ENCODE assay signal across 24 mouse cellular contexts in the genomic region with DNA sequence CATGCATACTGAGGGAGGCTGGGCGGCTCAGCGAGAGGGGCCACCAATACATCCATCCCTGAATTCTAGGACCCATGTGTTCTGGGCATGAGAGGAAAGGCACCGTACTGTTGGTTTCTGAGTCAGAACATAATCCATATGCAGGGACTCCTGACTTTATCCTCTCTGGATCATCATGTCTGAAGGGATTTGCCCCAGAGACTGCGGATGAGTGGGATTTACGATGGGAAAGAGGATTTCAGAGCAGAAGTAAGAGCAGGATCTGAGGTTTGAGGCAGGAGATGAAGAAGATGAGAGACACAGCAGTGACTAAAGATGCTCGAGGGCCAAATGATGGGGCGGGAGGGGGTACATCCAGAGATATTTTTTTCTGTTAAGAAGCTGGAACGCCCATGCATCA. TPM values are rescaled to one million over a fixed set of nuclear protein-coding genes. Genes with fewer than 3 reads are reported as not detected.
DNase-seq lines count a peak whose midpoint lies in the region; ATAC-seq and TF ChIP-seq lines count a peak whose summit lies in the region.
"Had no signal": no experiment of that assay in that cellular context is flagged by ENCODE, and none has a peak within 500 bp of the region (broad histone marks: within the 10 kb centered on the region; RNA-seq: fewer than 3 reads in every experiment).

No protein-coding gene starts in this region.

- peak overlapping the region; percentile 35 for H3K4me3 ChIP-seq in E14TG2a.4 (replicated peaks; ENCODE audit: low read length)
- H3K4me3 ChIP-seq in ES-Bruce4 (ENCODE audit: low read depth, low read length): no peak overlapping the region
- H3K4me3 ChIP-seq in MEL (ENCODE audit: control insufficient read depth in 1 of 2, insufficient read depth in 1 of 2, low read depth in 2 of 2, low read length in 2 of 2): peak overlapping the region; percentile 45 to 75
- H3K4me3 ChIP-seq in hindbrain, embryonic 11.5 days (ENCODE audit: low read depth, low read length): no peak overlapping the region
- H3K4me3 ChIP-seq: embryonic facial prominence, embryonic 10.5 days; embryonic facial prominence, embryonic 12.5 days; forebrain, embryonic 13.5 days; forebrain, embryonic 15.5 days had no signal

- H3K27me3 ChIP-seq in E14TG2a.4 (ENCODE audit: insufficient read depth, low read length) (no peaks in the 10 kb centered on the region), ES-Bruce4 (ENCODE audit: control insufficient read depth, insufficient read depth, low read length, poor library complexity, severe bottlenecking) (no peaks in the 10 kb centered on the region), MEL (ENCODE audit: control insufficient read depth in 1 of 2, insufficient read depth in 2 of 2, low read length in 2 of 2) (no peaks in the 10 kb centered on the region)
- H3K27me3 ChIP-seq in hindbrain, embryonic 11.5 days (ENCODE audit: control insufficient read depth, insufficient read depth, low read length): no peaks in the 10 kb centered on the region
- H3K27me3 ChIP-seq: embryonic facial prominence, embryonic 12.5 days; forebrain, embryonic 13.5 days; forebrain, embryonic 15.5 days had no signal

- H3K79me2 ChIP-seq in MEL (ENCODE audit: control insufficient read depth, insufficient read depth, low read length, poor library complexity): no peaks in the 10 kb centered on the region; the same call in 1 of the 2 replicates

- H3K9me3 ChIP-seq in E14TG2a.4 (ENCODE audit: low read length) (no peaks in the 10 kb centered on the region), ES-Bruce4 (replicated peaks; ENCODE audit: control insufficient read depth, insufficient read depth, low read length, poor library complexity, severe bottlenecking) (peaks cover 6% of the 10 kb centered on the region; the same call in 1 of the 2 replicates), MEL (replicated peaks; ENCODE audit: insufficient read depth, low read length) (no peaks in the 10 kb centered on the region)
- no peaks in the 10 kb centered on the region for H3K9me3 ChIP-seq in hindbrain, embryonic 11.5 days (ENCODE audit: control insufficient read depth, low read length)
- H3K9me3 ChIP-seq: forebrain, embryonic 15.5 days; G1E had no signal

- TF ChIP-seq EP300 in ES-Bruce4 (IDR thresholded peaks at IDR 0.05; ENCODE audit: insufficient read depth, low read depth, low read length) (no peak), MEL (IDR thresholded peaks at IDR 0.05; ENCODE audit: low read depth in 1 of 2, low read length in 2 of 2) (no peak)

- 0 out of 2 replicates have a peak overlapping the region, but pooled peaks have one; percentile 48 for H3K27ac ChIP-seq in ES-Bruce4 (ENCODE audit: insufficient read depth, low read length)
- H3K27ac ChIP-seq in MEL (ENCODE audit: control insufficient read depth, low read depth, low read length): peak overlapping the region; percentile 82
- no peak overlapping the region for H3K27ac ChIP-seq in hindbrain, embryonic 11.5 days (ENCODE audit: low read depth, low read length)
- H3K27ac ChIP-seq: embryonic facial prominence, embryonic 10.5 days; embryonic facial prominence, embryonic 12.5 days; forebrain, embryonic 13.5 days; forebrain, embryonic 15.5 days had no signal

- H3K4me1 ChIP-seq in E14TG2a.4 (replicated peaks; ENCODE audit: low read depth, low read length) (peaks cover 55% of the 10 kb centered on the region), ES-Bruce4 (ENCODE audit: control insufficient read depth, insufficient read depth, low read length) (peaks cover 9% of the 10 kb centered on the region), MEL (ENCODE audit: control insufficient read depth in 1 of 2, insufficient read depth in 2 of 2, low read length in 2 of 2) (peaks cover 5 to 21% of the 10 kb centered on the region in 2 experiments)
- H3K4me1 ChIP-seq in hindbrain, embryonic 11.5 days (replicated peaks; ENCODE audit: control insufficient read depth, insufficient read depth, low read length): no peaks in the 10 kb centered on the region
- H3K4me1 ChIP-seq: embryonic facial prominence, embryonic 10.5 days; embryonic facial prominence, embryonic 12.5 days; forebrain, embryonic 15.5 days had no signal

- TF ChIP-seq POLR2A in ES-Bruce4 (IDR thresholded peaks at IDR 0.05; ENCODE audit: insufficient read depth, low read length): no peak
- TF ChIP-seq POLR2A in MEL (IDR thresholded peaks at IDR 0.05; ENCODE audit: control insufficient read depth in 1 of 2, insufficient read depth in 1 of 2, low read depth in 1 of 2, low read length in 2 of 2, poor library complexity in 1 of 2): no peak

- TF ChIP-seq CTCF in E14TG2a.4 (conservative IDR thresholded peaks at IDR 0.05; ENCODE audit: low read length) (no peak), ES-Bruce4 (IDR thresholded peaks at IDR 0.05; ENCODE audit: low read depth, low read length) (no peak), MEL (IDR thresholded peaks at IDR 0.05 in 2 of 3, conservative IDR thresholded peaks at IDR 0.05 in 1 of 3; ENCODE audit: control insufficient read depth in 1 of 3, insufficient read depth in 1 of 3, low read depth in 2 of 3, low read length in 3 of 3, poor library complexity in 1 of 3, severe bottlenecking in 1 of 3) (no peak)

- DNase-seq in MEL (ENCODE audit: low read depth, low spot score): no peak
- DNase-seq in retina, postnatal 7 days (ENCODE audit: low read depth, low spot score): peak; percentile 54
- no peak for DNase-seq in layer of hippocampus, adult 9-10 months (ENCODE audit: low spot score)
- DNase-seq in layer of hippocampus, adult 11-12 months (ENCODE audit: low spot score): no peak
- DNase-seq in hindbrain, embryonic 11.5 days (ENCODE audit: low spot score): no peak
- DNase-seq: adrenal gland, adult 2 months; adrenal gland, postnatal 10 days; adrenal gland, postnatal 25 days; cerebellum, adult 11-12 months; cerebellum, adult 2 months; cerebellum, adult 9-10 months; cerebellum, postnatal 10 days; cerebellum, postnatal 25 days; forebrain, postnatal 0 days had no signal

- H3K9ac ChIP-seq in ES-Bruce4 (ENCODE audit: low read depth, poor library complexity, severe bottlenecking) (no peak overlapping the region), MEL (ENCODE audit: control insufficient read depth, low read depth, low read length, poor library complexity, severe bottlenecking) (peak overlapping the region; percentile 68)
- H3K9ac ChIP-seq in hindbrain, embryonic 11.5 days (ENCODE audit: low read depth, low read length): no peak overlapping the region
- H3K9ac ChIP-seq: embryonic facial prominence, embryonic 12.5 days; forebrain, embryonic 13.5 days; forebrain, embryonic 15.5 days; forebrain, postnatal 0 days had no signal

- no peak for TF ChIP-seq RAD21 in MEL (IDR thresholded peaks at IDR 0.05; ENCODE audit: low read depth, low read length)

- no peak overlapping the region for H3K4me2 ChIP-seq in hindbrain, embryonic 11.5 days (replicated peaks; ENCODE audit: low read depth, low read length)
- H3K4me2 ChIP-seq: embryonic facial prominence, embryonic 12.5 days; forebrain, embryonic 13.5 days; forebrain, embryonic 15.5 days had no signal

- no peak for ATAC-seq in hindbrain, embryonic 11.5 days (ENCODE audit: low FRiP score)
- ATAC-seq: forebrain, embryonic 13.5 days; forebrain, embryonic 15.5 days; forebrain, postnatal 0 days had no signal

- WGBS in hindbrain, embryonic 11.5 days: 88% methylated on average over 8 of the region's 8 CpGs

- no peaks in the 10 kb centered on the region for H3K36me3 ChIP-seq in E14TG2a.4 (ENCODE audit: insufficient read depth, low read length)
- H3K36me3 ChIP-seq in ES-Bruce4 (ENCODE audit: control insufficient read depth, insufficient read depth, low read length, poor library complexity, severe bottlenecking): no peaks in the 10 kb centered on the region
- H3K36me3 ChIP-seq in MEL (ENCODE audit: control insufficient read depth in 1 of 2, insufficient read depth in 2 of 2, low read length in 2 of 2): peaks cover 0 to 15% of the 10 kb centered on the region in 2 experiments; a peak in 2 of 4 replicates
- no peaks in the 10 kb centered on the region for H3K36me3 ChIP-seq in hindbrain, embryonic 11.5 days (ENCODE audit: control insufficient read depth, insufficient read depth, low read length)
- H3K36me3 ChIP-seq: embryonic facial prominence, embryonic 10.5 days; embryonic facial prominence, embryonic 12.5 days; forebrain, embryonic 15.5 days; G1E had no signal

TF ChIP-seq in MEL, 35 proteins besides CTCF, POLR2A, EP300 and RAD21 (continues in another document):
- TF ChIP-seq TCF12 (IDR thresholded peaks at IDR 0.05; ENCODE audit: low read depth, low read length) (no peak), CHD2 (IDR thresholded peaks at IDR 0.05; ENCODE audit: low read length) (no peak), MXI1 (IDR thresholded peaks at IDR 0.05; ENCODE audit: low read depth, low read length) (no peak), MAZ (IDR thresholded peaks at IDR 0.05; ENCODE audit: low read depth, low read length) (no peak), KAT2A (conservative IDR thresholded peaks at IDR 0.05; ENCODE audit: low read depth, low read length) (no peak), MAFK (IDR thresholded peaks at IDR 0.05; ENCODE audit: borderline replicate concordance, low read depth, low read length) (no peak), NRF1 (IDR thresholded peaks at IDR 0.05; ENCODE audit: insufficient read depth, low read depth, low read length, poor library complexity, severe bottlenecking) (no peak), NELFE (IDR thresholded peaks at IDR 0.05; ENCODE audit: low read depth, low read length) (no peak), SIN3A (IDR thresholded peaks at IDR 0.05; ENCODE audit: low read length) (no peak)

RNA-seq across cellular contexts. Expression of gene Apobec3, which starts 17.9 kb away (rescaled TPM):
- polyA plus RNA-seq in ES-Bruce4 (2011; ENCODE audit: insufficient read depth, insufficient read length, low read depth, missing spikeins) (98.9 and 114 TPM in 2 replicates), MEL (2012; ENCODE audit: insufficient read depth in 1 of 2, insufficient read length in 2 of 2, low read depth in 1 of 2, low replicate concordance in 2 of 2, missing spikeins in 1 of 2) (10 to 100 TPM in 1 of 2 experiments, not detected in 1; 38.6 TPM)
- 17.2 and 22.2 TPM in 2 replicates for total RNA-seq in MEL (2012; rRNA removed)
- polyA plus RNA-seq in hindbrain, embryonic 11.5 days (2014; fragmentation: Nextera tagmentation; extraction: Ambion mirVana): 6.0 and 9.3 TPM in 2 replicates

RNA-seq across cellular contexts. Expression of gene Cbx6, which starts 39.1 kb away (rescaled TPM):
- polyA plus RNA-seq in ES-Bruce4 (2011; ENCODE audit: insufficient read depth, insufficient read length, low read depth, missing spikeins) (25.7 and 28.7 TPM in 2 replicates), MEL (2012; ENCODE audit: insufficient read depth in 1 of 2, insufficient read length in 2 of 2, low read depth in 1 of 2, low replicate concordance in 2 of 2, missing spikeins in 1 of 2) (10 to 100 TPM in 1 of 2 experiments, not detected in 1; 43.6 TPM)
- total RNA-seq in MEL (2012; rRNA removed): 21.7 and 25.1 TPM in 2 replicates
- polyA plus RNA-seq in hindbrain, embryonic 11.5 days (2014; fragmentation: Nextera tagmentation; extraction: Ambion mirVana): 10.8 and 14.4 TPM in 2 replicates

RNA-seq across cellular contexts. Expression of gene Npcd, which starts 39.5 kb away (rescaled TPM):
- polyA plus RNA-seq in ES-Bruce4 (2011; ENCODE audit: insufficient read depth, insufficient read length, low read depth, missing spikeins) (1.2 TPM in 1 of 2 replicates, not detected in the other), MEL (2012; ENCODE audit: insufficient read depth in 1 of 2, insufficient read length in 2 of 2, low read depth in 1 of 2, low replicate concordance in 2 of 2, missing spikeins in 1 of 2) (not detected)
- 0.23 TPM in 1 of 2 replicates, not detected in the other for total RNA-seq in MEL (2012; rRNA removed)
- 0.26 TPM in 1 of 2 replicates, not detected in the other for polyA plus RNA-seq in hindbrain, embryonic 11.5 days (2014; fragmentation: Nextera tagmentation; extraction: Ambion mirVana)
- total RNA-seq: G1E had no signal
- polyA plus RNA-seq: C2C12; embryonic facial prominence, embryonic 10.5 days; embryonic facial prominence, embryonic 14.5 days; forebrain, embryonic 11.5 days; forebrain, embryonic 13.5 days; G1E had no signal

Comparison
In these comparisons a context has a peak if more than half of its experiments do, and no peak if none do; other contexts are left out.
1. H3K4me3 ChIP-seq: peak in E14TG2a.4 (single experiment) and MEL (2 of 2); none in ES-Bruce4 (single experiment) and hindbrain, embryonic 11.5 days (single experiment).